Mouse (Mus musculus): ENCODE measurements around the gene Nrm. TPM values are rescaled to one million over a fixed set of nuclear protein-coding genes. Genes with fewer than 3 reads are reported as not detected.

Gene Nrm
- polyA plus RNA-seq, 1 experiment from 2014 or later: 13.5 TPM

DNA sequence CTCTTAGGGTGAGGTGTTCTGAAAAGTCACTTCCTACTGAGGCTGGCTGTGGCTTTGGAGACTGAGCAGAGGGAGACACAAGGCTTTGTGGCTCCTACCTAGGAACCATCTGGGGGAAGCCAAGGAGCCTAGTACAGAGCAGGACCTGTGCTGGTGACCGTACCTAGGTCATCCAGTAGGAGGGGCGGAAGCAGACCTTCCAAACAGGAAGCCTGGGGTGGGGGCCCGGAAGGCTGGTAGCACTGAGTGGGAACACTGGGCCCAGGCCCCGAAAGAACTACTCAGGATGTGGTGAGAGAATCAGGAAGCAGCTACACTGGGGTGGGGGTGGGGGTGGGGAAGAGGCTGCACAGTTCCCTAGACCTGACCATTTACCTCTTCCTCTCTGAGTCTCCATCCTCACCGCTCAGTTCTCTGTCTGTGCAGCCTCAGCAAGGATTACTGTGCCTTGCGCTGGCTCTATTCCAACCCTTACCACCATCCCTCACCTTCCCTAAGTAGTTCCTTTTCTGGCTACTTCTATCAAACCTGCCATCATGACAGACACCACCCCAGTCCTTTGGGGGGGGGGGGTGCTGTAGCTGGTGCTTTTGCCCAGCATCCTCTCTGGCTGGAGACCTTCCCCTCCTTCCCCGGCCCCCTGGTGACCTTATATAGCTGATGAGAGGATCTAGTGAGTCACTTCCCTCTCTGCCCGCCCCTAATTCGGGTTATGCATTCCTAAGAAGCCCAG is 9.2 kb downstream of the Nrm start:
- no peak for TF ChIP-seq CTCF (IDR thresholded peaks at IDR 0.05)
- ATAC-seq: peak; percentile 52
- in situ Hi-C loops (cut with MboI; ENCODE audit: low pct_unique_long_range_greater_than_20kb): loop anchor here (5.0 to 10.0 kb wide), 2 partner anchors 33 to 286 kb away; partner anchors contain the start of gene Tubb5
- H3K27me3 ChIP-seq: no peaks in the 10 kb centered on the region
- ChIA-PET POLR2A (interaction anchor here (0.7 to 1.8 kb wide), 10 partner anchors 10 to 318 kb away, joined by 3 to 10 read pairs (median 4); partner anchors contain the start of genes Cdsn, Flot1, Nrm and Tubb5), CTCF (interaction anchor here (1.0 to 2.1 kb wide), 9 partner anchors 9 to 230 kb away, joined by 3 to 7 read pairs (median 4); partner anchors contain the start of gene Dhx16)
- DNase-seq (ENCODE audit: low read depth, low spot score): no peak

DNA sequence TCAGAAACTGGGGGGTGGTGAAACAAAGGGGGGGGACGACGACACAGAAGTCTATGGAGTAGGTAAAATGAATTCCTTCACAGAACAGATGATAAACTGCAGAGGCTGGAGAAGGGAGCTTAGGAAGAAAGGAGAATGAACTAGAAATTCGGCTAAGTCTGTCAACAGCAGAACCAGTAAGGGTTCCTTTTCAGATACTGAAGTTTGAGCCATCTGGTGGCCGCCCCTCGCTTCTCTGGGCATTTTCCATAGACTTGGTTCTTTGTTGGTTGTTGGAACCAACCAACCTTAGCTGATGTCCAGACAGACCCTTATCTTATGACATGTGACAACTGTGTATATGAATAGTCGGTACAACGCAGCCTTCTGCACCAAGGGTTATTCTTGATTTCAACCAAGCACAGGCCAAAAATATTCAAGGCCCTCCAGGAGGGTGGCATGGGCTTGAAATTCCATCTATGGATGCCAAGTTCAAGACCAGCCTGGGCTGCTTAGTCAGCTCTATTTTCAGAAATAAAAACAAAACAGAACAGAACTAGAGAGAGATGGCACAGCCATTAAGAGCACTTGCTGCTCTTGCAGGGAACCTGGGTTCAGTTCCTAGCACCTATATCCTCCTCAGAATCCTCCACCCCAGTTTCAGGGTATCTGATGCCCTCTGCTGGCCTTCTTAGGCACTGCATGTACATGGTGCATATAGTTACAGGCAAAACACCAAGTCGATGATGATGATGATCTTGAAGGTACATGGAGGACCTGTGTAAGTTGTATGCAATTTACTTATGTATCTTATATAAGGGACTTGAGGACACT is 10.0 kb downstream of the Nrm start:
- ATAC-seq (no peak), DNase-seq (ENCODE audit: low read depth, low spot score) (no peak)
- ChIA-PET POLR2A (interaction anchor here (0.6 to 1.8 kb wide), 9 partner anchors 10 to 56 kb away, joined by 3 to 10 read pairs (median 4); partner anchors contain the start of genes Flot1, Nrm and Tubb5), CTCF (interaction anchor here (1.0 to 2.1 kb wide), 8 partner anchors 8 to 231 kb away, joined by 3 to 7 read pairs (median 4); partner anchors contain the start of gene Dhx16)
- H3K27me3 ChIP-seq: no peaks in the 10 kb centered on the region
- in situ Hi-C loops (cut with MboI; ENCODE audit: low pct_unique_long_range_greater_than_20kb): loop anchor here (5.0 to 10.0 kb wide), 2 partner anchors 34 to 286 kb away; partner anchors contain the start of gene Tubb5
- TF ChIP-seq CTCF (IDR thresholded peaks at IDR 0.05): no peak

DNA sequence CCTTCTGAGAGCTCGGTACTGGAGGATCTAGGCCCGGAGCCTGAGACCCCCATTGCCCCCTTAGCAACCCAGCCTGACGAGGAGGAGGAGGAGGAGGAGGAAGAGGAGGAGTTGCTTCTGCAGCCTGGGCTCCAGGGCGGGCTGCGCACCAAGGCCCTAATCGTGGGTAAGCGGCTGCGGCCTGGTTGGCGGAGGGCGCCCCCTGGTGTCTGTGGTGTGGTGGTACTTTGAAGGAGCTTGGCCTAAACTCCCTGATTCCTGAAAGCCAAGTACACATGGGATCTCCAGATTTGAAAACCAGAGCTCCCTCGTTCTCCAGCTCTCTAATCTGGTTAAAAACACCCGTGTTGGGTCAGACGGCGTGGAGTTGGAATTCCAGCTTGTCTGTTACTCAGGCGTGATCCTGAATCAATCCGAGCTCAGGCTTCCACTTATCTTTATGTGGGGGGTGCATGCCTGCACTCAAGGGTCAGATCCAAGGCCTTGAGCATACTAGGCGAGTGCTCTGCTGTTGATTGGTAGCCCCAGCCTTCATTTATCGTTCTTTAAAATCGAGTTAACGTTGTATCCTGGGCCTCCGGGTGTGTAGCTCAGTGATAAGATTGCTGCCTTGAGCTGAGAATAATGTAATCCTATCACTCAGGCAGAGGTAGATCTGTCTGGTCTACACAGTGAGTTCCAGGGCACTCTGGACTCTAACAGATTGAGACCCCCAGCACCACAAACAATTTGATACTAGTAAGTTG is 12.8 kb downstream of the Nrm start:
- no peak for ATAC-seq
- in situ Hi-C loops (cut with MboI; ENCODE audit: low pct_unique_long_range_greater_than_20kb): loop anchor here (5.0 to 10.0 kb wide), 2 partner anchors 37 to 289 kb away; partner anchors contain the start of gene Tubb5
- POLR2A ChIA-PET: interaction anchor here (0.9 to 2.8 kb wide), 4 partner anchors 32 to 134 kb away, joined by 3 to 19 read pairs (median 6); no protein-coding TSS in a partner anchor
- DNase-seq (ENCODE audit: low read depth, low spot score): no peak
- no peaks in the 10 kb centered on the region for H3K27me3 ChIP-seq
- CTCF ChIA-PET: interaction anchor here (0.7 to 3.6 kb wide), 17 partner anchors 10 to 136 kb away, joined by 3 to 39 read pairs (median 6); partner anchors contain the start of genes 2310061I04Rik, Mdc1, Mrps18b and Nrm
- TF ChIP-seq CTCF (IDR thresholded peaks at IDR 0.05): no peak

DNA sequence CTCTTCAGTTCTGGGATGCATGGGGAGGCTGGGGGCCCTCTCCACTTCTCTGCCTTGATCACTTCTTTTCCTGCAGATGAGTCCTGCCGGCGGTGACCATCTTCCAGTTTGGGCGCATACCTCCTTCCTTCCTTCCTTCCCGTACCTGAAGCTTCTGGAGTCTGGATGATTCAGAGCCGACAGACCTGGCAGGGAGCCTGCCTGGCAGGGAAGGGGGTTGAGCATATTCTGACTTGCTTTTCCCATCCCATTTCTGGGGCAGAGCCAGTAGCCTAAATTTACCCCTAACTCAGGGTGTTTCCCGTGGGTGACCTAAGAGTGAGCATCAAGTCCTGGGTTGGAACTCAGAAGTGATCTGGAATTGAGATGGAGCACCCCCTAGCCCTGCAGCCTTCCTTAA is 13.6 kb downstream of the Nrm start:
- in situ Hi-C loops (cut with MboI; ENCODE audit: low pct_unique_long_range_greater_than_20kb): loop anchor here (5.0 to 10.0 kb wide), 2 partner anchors 37 to 290 kb away; partner anchors contain the start of gene Tubb5
- ChIA-PET POLR2A (interaction anchor here (2.0 to 2.8 kb wide), 2 partner anchors 39 to 42 kb away, joined by 7 to 19 read pairs; no protein-coding TSS in a partner anchor), CTCF (interaction anchor here (0.9 to 3.6 kb wide), 9 partner anchors 13 to 136 kb away, joined by 3 to 39 read pairs (median 9); partner anchors contain the start of genes 2310061I04Rik, Mdc1, Nrm and Tubb5)
- ATAC-seq: no peak
- no peak for TF ChIP-seq CTCF (IDR thresholded peaks at IDR 0.05)
- DNase-seq (ENCODE audit: low read depth, low spot score): no peak
- H3K27me3 ChIP-seq: no peaks in the 10 kb centered on the region

DNA sequence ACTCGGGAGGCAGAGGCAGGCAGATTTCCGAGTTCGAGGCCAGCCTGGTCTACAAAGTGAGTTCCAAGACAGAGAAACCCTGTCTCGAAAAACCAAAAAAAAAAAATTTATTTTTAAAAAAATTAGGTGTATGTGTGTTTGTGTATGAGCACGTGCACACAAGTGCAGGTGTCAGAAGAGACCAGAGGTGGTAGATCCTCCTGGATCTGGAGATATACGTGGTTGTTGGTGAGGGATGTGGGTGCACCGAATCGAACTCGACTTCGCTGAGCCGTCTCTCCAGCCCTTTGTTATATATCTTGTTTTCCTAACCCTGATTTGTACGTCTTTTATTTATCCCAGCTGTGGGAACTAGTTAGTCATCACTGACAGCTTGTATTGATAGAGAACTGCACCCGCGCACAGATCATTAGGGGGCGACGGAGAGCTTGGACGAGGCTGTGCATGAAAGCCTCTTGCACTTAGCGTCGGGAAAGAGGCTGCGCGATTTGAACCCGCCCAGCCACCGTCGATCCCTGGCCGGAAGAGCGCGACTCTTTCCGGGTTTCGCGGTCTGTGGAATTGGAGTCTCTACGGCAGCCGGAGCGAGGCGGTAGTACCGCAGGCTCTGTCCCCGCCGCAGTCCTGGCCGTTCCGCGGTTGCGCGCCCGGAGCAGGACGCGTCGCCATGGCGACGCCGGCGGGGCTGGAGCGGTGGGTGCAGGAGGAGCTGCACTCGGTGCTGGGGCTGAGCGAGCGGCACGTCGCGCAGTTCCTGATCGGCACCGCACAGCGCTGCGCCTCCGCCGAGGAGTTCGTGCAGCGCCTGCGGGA is 18.3 kb downstream of the Nrm start, which contains the start of gene Dhx16:
Gene Dhx16 (plus strand): TSS at position 575 of the 813 bp plus-strand sequence.
- ATAC-seq (peak; percentile 92), DNase-seq (ENCODE audit: low read depth, low spot score) (no peak)
- no peak for TF ChIP-seq CTCF (IDR thresholded peaks at IDR 0.05)
- no peaks in the 10 kb centered on the region for H3K27me3 ChIP-seq
- in situ Hi-C loops (cut with MboI; ENCODE audit: low pct_unique_long_range_greater_than_20kb): loop anchor here (10.0 kb wide), 1 partner anchor 295 kb away; no protein-coding TSS in a partner anchor
- ChIA-PET POLR2A (interaction anchor here (1.0 to 1.9 kb wide), 4 partner anchors 11 to 21 kb away, joined by 3 to 5 read pairs (median 4); partner anchors contain the start of gene 2310061I04Rik), CTCF (interaction anchor here (0.6 to 3.9 kb wide), 15 partner anchors 9 to 1139 kb away, joined by 3 to 23 read pairs (median 4); no protein-coding TSS in a partner anchor)

DNA sequence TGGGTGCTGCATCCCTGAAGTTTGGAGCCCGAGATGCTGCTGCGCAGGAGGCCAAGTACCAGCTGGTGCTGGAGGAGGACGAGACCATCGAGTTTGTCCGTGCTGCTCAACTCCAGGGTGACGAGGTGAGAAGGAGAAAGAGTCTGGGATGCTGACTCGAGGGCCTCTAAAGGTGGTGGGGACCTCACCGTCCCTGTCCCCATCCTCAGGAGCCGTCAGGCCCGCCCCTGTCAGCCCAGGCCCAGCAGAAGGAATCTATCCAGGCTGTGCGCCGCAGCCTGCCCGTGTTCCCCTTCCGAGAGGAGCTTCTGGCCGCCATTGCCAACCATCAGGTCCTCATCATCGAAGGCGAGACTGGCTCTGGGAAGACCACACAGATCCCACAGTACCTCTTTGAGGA is 21.8 kb downstream of the Nrm start:
- POLR2A ChIA-PET: interaction anchor here (1.1 kb wide), 1 partner anchor 11 kb away, joined by 3 read pairs; no protein-coding TSS in a partner anchor
- CTCF ChIA-PET: interaction anchor here (1.0 kb wide), 1 partner anchor 45 kb away, joined by 3 read pairs; no protein-coding TSS in a partner anchor
- ATAC-seq: no peak

DNA sequence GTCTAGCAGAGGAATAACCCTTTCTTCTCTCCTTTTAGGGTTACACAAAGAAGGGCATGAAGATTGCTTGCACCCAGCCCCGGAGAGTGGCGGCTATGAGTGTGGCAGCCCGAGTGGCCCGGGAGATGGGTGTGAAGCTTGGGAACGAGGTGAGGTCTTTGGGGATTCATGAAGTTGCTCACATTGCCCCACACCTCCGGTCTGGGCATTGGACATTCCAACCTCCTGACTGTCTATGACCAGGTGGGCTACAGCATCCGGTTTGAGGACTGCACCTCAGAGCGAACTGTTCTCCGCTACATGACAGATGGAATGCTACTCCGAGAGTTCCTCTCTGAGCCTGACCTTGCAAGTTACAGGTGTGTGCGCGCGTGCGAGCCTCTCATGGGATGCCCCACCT is 22.7 kb downstream of the Nrm start:
- H3K27me3 ChIP-seq: no peaks in the 10 kb centered on the region
- ChIA-PET CTCF (no interaction called here), POLR2A (no interaction called here)
- in situ Hi-C loops (cut with MboI; ENCODE audit: low pct_unique_long_range_greater_than_20kb): no loop called here
- DNase-seq (ENCODE audit: low read depth, low spot score) (no peak), ATAC-seq (no peak)
- TF ChIP-seq CTCF (IDR thresholded peaks at IDR 0.05): no peak

More for the DNA sequence above, 21.8 kb downstream of the Nrm start:
- TF ChIP-seq CTCF (IDR thresholded peaks at IDR 0.05): no peak
- in situ Hi-C loops (cut with MboI; ENCODE audit: low pct_unique_long_range_greater_than_20kb): no loop called here
- no peaks in the 10 kb centered on the region for H3K27me3 ChIP-seq
- no peak for DNase-seq (ENCODE audit: low read depth, low spot score)

DNA sequence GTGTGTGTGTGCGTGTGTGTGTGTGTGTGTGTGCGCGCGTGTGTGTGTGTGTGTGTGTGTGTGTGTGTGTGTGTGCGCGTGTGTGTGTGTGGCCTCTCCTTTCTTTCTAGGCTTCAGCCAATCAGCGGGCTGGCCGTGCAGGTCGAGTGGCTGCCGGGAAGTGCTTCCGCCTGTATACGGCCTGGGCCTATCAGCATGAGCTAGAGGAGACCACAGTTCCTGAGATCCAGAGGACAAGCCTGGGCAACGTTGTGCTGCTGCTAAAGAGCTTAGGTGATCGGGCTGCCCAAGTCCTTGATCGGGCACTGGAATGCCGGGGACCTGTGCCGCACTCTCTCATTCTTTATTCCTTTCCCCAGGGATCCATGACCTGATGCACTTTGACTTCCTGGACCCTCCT is 26.6 kb downstream of the Nrm start:
- TF ChIP-seq CTCF (IDR thresholded peaks at IDR 0.05): no peak
- in situ Hi-C loops (cut with MboI; ENCODE audit: low pct_unique_long_range_greater_than_20kb): no loop called here
- POLR2A ChIA-PET: no interaction called here
- H3K27me3 ChIP-seq: no peaks in the 10 kb centered on the region
- DNase-seq (ENCODE audit: low read depth, low spot score) (no peak), ATAC-seq (no peak)
- CTCF ChIA-PET: interaction anchor here (1.2 kb wide), 1 partner anchor 13 kb away, joined by 3 read pairs; no protein-coding TSS in a partner anchor

All from Patski (cell line).